ENCODE assay signal across 8 mouse cellular contexts in genomic region chr4:154064827-154065773, GRCm38 (mm10). TPM values are rescaled to one million over a fixed set of nuclear protein-coding genes. Genes with fewer than 3 reads are reported as not detected.
DNase-seq lines count a peak whose midpoint lies in the region; ATAC-seq and TF ChIP-seq lines count a peak whose summit lies in the region.

No protein-coding gene starts in this region.

- peak; percentile 61 for ATAC-seq in forebrain, embryonic 15.5 days (replicated peaks)
- ATAC-seq in stomach, embryonic 15.5 days (ENCODE audit: insufficient read depth, low FRiP score, low read depth) = 0 out of 2 replicates have a peak, but pooled peaks have one; percentile 14

- TF ChIP-seq CTCF in lung, adult 2 months (IDR thresholded peaks at IDR 0.05; ENCODE audit: insufficient read depth, low read length) = peak; percentile 55
- TF ChIP-seq CTCF in brain, embryonic 14.5 days (IDR thresholded peaks at IDR 0.05; ENCODE audit: borderline replicate concordance, extremely low read depth, insufficient read depth, insufficient read length) = peak; percentile 87

- no peak overlapping the region for H3K9ac ChIP-seq in forebrain, embryonic 15.5 days (replicated peaks)
- H3K9ac ChIP-seq in stomach, embryonic 15.5 days = no peak overlapping the region

- peaks cover 8% of the 10 kb centered on the region for H3K27me3 ChIP-seq in forebrain, embryonic 15.5 days
- 0 out of 2 replicates have a peak, but pooled peaks cover 11% of the 10 kb centered on the region for H3K27me3 ChIP-seq in stomach, embryonic 15.5 days (replicated peaks)

- no peak overlapping the region for H3K4me3 ChIP-seq in lung, adult 2 months (replicated peaks; ENCODE audit: extremely low read depth, low read depth, low read length)
- no peak overlapping the region for H3K4me3 ChIP-seq in forebrain, embryonic 15.5 days
- H3K4me3 ChIP-seq in stomach, embryonic 15.5 days (replicated peaks) = no peak overlapping the region

- no peak for TF ChIP-seq POLR2A in lung, adult 2 months (IDR thresholded peaks at IDR 0.05; ENCODE audit: borderline replicate concordance, extremely low read depth, low read depth, low read length)
- TF ChIP-seq POLR2A in brain, embryonic 14.5 days (IDR thresholded peaks at IDR 0.05; ENCODE audit: borderline replicate concordance, extremely low read depth, insufficient read depth, insufficient read length, poor library complexity, severe bottlenecking) = no peak

- 58% methylated on average over 14 of the region's 14 CpGs for WGBS in lung, adult 2 months
- 63% methylated on average over 14 of the region's 14 CpGs for WGBS in forebrain, embryonic 15.5 days
- 58% methylated on average over 14 of the region's 14 CpGs for WGBS in stomach, embryonic 15.5 days

- H3K36me3 ChIP-seq in forebrain, embryonic 15.5 days = no peaks in the 10 kb centered on the region
- H3K36me3 ChIP-seq in stomach, embryonic 15.5 days = no peaks in the 10 kb centered on the region

- no peak overlapping the region for H3K4me2 ChIP-seq in forebrain, embryonic 15.5 days (replicated peaks)
- no peak overlapping the region for H3K4me2 ChIP-seq in stomach, embryonic 15.5 days

- no peaks in the 10 kb centered on the region for H3K4me1 ChIP-seq in lung, adult 2 months (ENCODE audit: control insufficient read depth, insufficient read depth, low read length)
- H3K4me1 ChIP-seq in forebrain, embryonic 15.5 days = no peaks in the 10 kb centered on the region
- no peaks in the 10 kb centered on the region for H3K4me1 ChIP-seq in stomach, embryonic 15.5 days

- H3K9me3 ChIP-seq in forebrain, embryonic 15.5 days = no peaks in the 10 kb centered on the region
- no peaks in the 10 kb centered on the region for H3K9me3 ChIP-seq in stomach, embryonic 15.5 days

- no peak overlapping the region for H3K27ac ChIP-seq in forebrain, embryonic 15.5 days (replicated peaks)
- H3K27ac ChIP-seq in stomach, embryonic 15.5 days = no peak overlapping the region

- DNase-seq in lung, adult 2 months = no peak
- DNase-seq in lung, postnatal 4 days = no peak
- DNase-seq in brain, embryonic 14.5 days (ENCODE audit: low read depth) = peak; percentile 71
- peak; percentile 43 to 45 for DNase-seq in kidney, postnatal 36 days
- DNase-seq in lung, postnatal 25 days (ENCODE audit: low spot score) = peak; percentile 13
- no peak for DNase-seq in ovary, postnatal 36 days (ENCODE audit: low spot score)

RNA-seq across cellular contexts. Expression of gene Ccdc27, which starts 22.6 kb away (rescaled TPM):
- polyA plus RNA-seq in lung, adult 2 months (2012; rRNA removed) = not detected in 2 replicates
- polyA plus RNA-seq in brain, embryonic 14.5 days (2012; rRNA removed) = not detected in 2 replicates
- polyA plus RNA-seq in forebrain, embryonic 15.5 days (2015; fragmentation: Nextera tagmentation; extraction: Ambion mirVana) = not detected in 2 replicates
- polyA plus RNA-seq in stomach, embryonic 15.5 days (2015; fragmentation: Nextera tagmentation; extraction: Ambion mirVana) = 0.14 TPM in 1 of 2 replicates, not detected in the other

RNA-seq across cellular contexts. Expression of gene Smim1, which starts 39.1 kb away (rescaled TPM):
- polyA plus RNA-seq in lung, adult 2 months (2012; rRNA removed) = 102 and 121 TPM in 2 replicates
- polyA plus RNA-seq in brain, embryonic 14.5 days (2012; rRNA removed) = 7.0 and 8.4 TPM in 2 replicates
- 3.6 and 3.8 TPM in 2 replicates for polyA plus RNA-seq in forebrain, embryonic 15.5 days (2015; fragmentation: Nextera tagmentation; extraction: Ambion mirVana)
- 62.3 and 73.8 TPM in 2 replicates for polyA plus RNA-seq in stomach, embryonic 15.5 days (2015; fragmentation: Nextera tagmentation; extraction: Ambion mirVana)

RNA-seq across cellular contexts. Expression of gene Lrrc47, which starts 53.6 kb away (rescaled TPM):
- 55.5 and 57.4 TPM in 2 replicates for polyA plus RNA-seq in lung, adult 2 months (2012; rRNA removed)
- 69.7 and 72.3 TPM in 2 replicates for polyA plus RNA-seq in brain, embryonic 14.5 days (2012; rRNA removed)
- polyA plus RNA-seq in forebrain, embryonic 15.5 days (2015; fragmentation: Nextera tagmentation; extraction: Ambion mirVana) = 25.8 TPM in 2 replicates
- polyA plus RNA-seq in stomach, embryonic 15.5 days (2015; fragmentation: Nextera tagmentation; extraction: Ambion mirVana) = 20.9 and 23.5 TPM in 2 replicates

Comparison
In these comparisons a context has a peak if more than half of its experiments do, and no peak if none do; other contexts are left out.
1. DNase-seq: peak in brain, embryonic 14.5 days (single experiment), kidney, postnatal 36 days (2 of 2) and lung, postnatal 25 days (single experiment); none in lung, adult 2 months (single experiment), lung, postnatal 4 days (0 of 2) and ovary, postnatal 36 days (single experiment).